Mouse (Mus musculus) G1E-ER4 (cell line): ENCODE measurements around the gene Gm49366. TPM values are rescaled to one million over a fixed set of nuclear protein-coding genes. Genes with fewer than 3 reads are reported as not detected.
"Not testable (repeated sequence)": the region's sequence is repeated elsewhere in the genome, so short reads cannot be mapped to it uniquely, and the experiment has no call there.

Experiments used
- GATA1 ChIP-seq: IDR thresholded peaks from one replicate; pipeline ENCODE4 v1.8.0; 2012; ENCODE audit warnings: low read length, inconsistent platforms
- polyA plus RNA-seq: library from polyadenylated mRNA; stranded (reverse); fragments of >175 nt; gene quantifications from 2 replicates; pipeline ENCODE4 v1.2.3, GENCODE M21; 2012

Gene Gm49366
- polyA plus RNA-seq, 1 experiment: not detected

DNA sequence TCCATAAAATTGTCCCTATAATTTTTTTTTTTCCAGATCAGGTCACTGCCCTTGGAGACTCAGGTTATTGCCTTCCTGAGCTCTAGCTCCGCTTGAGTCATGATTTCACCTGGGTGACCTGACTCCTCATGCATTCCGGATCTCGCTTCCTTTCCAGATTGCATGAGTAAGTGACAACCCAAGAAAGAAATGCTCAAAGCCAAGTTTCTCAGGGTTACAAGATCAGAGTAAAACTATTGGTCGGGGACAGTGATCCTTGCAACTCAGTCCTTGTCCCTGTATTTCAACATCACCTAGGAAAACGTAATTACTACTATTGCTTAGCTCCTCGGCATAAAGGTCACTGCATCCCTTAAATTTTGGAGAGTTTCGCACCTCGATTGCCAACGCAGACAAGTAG lies 30.3 kb downstream of the Gm49366 start, which contains the start of gene Acot5:
Gene Acot5 (plus strand): TSS at position 340 of the 400 bp plus-strand sequence.
- TF ChIP-seq GATA1: no peak

DNA sequence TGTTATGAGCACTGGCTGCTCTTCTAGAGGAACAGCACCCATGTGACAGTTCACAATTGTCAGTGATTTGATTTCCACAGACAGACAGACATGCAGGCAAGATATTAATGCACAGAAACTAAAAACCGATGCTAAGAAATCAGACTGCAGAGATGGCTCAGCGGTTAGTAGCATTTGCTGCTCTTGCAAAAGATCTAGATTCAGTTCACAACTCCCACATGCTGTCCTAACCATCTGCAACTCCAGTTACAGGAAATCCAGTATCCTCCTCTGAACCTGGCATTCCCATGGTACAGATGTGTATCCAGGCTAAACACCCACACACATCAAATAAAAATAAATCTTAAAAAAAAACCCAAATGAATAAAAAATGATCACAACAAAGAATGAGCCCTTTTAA lies 33.0 kb downstream of the Gm49366 start:
- TF ChIP-seq GATA1: no peak

DNA sequence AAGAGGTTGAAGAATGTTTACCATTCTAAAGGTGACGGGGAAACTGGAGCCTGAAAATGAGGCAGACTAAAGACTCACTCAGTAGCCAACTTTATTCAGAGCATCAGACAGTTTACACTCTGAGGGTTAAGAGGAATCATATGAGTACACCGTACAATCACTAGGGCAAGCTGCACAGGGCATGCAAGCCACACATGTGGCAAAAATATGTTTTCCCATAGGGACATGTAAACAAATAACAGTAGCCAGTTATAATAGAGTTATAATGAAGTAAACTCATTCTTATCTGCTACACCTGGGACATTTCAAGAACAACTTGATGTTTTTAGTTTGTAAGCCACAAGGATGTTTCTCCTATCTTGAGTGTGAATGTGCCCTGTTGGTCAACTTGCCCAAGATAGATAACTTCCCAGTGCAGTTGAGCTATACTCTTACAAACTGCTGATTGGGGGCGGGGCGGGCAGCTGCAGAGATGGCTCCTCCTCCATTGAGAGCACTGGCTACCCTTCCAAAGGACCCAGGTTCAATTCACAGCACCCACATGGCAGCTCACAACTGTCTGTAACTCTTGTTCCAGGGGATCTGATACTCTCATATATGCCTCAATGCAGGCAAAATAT lies 38.7 kb downstream of the Gm49366 start:
- no peak for TF ChIP-seq GATA1

DNA sequence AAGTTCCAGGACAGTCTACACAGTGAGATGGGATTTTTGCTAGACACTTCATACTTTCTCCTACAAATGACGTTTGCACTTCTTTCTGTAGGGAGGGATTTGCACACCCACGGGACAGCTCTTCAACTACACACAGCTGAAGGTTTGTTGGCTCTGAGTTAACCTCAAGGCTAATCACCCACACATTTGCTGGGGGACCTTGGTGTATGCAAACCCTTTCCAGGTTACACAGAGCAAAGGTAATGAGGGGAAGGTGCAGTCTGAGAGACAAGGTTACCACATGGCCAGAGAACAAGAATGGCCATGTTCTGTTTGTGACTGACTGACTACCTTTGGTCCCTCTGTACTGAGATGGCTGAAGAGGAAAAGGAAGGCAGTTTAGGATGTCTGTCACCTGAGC lies 45.1 kb downstream of the Gm49366 start:
- TF ChIP-seq GATA1: no peak

DNA sequence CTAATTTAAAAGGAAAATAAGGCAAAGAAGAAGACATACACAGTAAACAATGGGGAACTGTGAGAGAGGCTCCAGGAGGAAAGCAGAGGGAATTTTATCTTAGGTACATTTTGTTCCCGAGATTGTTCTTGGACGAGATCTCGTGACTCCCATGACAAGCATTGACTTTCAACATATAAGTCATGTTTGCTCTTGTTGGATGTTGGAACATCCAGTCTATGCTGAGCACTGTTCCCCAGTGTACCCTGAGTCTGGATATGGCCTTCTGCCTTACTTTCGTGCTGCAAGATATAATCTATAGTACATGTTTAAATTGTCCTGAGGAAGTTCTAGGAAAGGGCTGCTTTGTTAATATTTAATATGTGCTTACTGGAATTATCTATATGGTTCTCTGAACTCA lies 45.8 kb downstream of the Gm49366 start:
- TF ChIP-seq GATA1: no peak

DNA sequence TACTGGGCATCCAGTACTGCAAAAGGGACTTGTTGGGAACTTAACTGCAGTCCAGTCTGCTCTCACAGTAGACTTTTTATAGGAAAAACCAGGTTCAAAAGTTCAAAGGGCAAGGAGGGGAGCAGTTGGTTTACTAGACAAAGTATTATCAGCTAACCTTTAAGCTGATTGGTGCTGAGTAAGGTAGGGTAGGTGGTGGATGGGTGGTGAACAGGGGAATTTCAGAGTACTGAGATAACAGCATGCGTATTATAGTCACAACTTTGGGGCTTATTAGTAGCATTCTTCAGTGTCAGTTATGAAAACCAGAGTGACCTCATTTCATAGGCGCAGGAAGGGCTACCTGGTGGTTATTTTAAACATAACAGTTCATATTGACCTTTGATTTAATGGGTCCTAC lies 60.9 kb downstream of the Gm49366 start:
- no peak for TF ChIP-seq GATA1

DNA sequence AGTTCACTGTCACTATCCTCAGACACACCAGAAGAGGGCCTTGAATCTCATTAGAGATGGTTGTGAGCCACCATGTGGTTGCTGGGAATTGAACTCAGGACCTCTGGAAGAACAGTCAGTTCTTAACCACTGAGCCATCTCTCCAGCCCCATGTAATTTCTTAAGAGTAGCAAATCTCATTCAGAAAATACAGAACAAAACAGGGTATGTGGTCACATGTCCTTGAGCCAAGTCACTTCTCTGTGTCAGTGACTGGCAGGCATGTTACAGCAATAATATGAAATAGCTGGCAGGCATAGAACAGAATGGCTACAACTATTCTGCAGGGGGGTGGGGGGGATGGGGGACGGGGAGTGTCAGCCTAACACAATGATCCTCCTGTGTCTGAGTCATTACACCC lies 61.3 kb downstream of the Gm49366 start:
- TF ChIP-seq GATA1: no peak

DNA sequence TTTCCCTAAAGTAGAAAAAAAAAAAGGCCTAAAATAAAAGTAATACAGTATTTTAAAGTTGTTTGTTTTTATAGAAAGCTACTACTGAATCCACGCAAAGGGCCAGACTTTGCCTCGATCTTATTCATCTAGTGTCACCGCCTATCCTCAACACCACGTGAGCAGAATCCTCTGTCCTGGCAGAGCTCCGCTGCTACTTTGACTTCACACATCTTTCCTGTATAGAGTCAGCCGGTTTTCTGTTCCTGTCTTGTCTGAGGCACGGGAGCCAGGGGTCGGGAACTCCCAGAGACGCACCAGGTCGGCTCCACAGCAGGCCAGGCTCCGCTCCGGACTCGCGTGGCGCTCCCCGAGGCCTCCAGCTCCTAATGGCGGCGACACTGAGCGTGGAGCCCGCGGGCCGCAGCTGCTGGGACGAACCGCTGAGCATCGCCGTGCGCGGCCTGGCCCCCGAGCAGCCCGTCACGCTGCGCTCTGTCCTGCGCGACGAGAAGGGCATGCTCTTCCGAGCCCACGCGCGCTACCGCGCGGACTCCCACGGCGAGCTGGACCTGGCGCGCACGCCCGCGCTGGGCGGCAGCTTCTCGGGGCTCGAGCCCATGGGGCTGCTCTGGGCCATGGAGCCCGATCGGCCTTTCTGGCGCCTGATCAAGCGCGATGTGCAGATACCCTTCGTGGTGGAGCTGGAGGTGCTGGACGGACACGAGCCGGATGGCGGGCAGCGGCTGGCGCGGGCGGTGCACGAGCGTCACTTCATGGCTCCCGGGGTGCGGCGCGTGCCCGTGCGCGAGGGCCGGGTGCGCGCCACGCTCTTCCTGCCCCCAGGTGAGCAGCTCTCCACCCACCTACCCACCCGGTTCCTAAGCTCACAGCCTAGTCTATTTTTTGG lies 62.1 kb downstream of the Gm49366 start, which contains the start of gene Acot6:
Gene Acot6 (plus strand): TSS at position 51 of the 889 bp plus-strand sequence.
- TF ChIP-seq GATA1: not testable (repeated sequence)

DNA sequence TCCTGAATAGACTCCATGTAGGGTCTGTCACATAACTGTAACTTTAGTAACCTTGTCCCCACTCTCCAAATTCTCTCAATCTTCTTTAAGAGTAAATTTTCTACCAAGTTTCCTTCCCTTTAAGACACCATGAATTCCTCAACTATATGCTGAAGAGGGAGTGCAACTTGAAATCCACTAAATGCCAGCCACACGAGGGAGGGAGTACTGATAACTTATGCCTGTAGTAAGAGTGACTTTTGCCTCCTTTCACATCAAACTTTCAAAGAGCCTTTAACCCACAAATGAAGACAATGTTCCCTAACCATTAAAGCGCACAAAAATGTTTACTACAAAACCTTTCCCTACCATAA lies 62.7 kb downstream of the Gm49366 start:
- no peak for TF ChIP-seq GATA1

DNA sequence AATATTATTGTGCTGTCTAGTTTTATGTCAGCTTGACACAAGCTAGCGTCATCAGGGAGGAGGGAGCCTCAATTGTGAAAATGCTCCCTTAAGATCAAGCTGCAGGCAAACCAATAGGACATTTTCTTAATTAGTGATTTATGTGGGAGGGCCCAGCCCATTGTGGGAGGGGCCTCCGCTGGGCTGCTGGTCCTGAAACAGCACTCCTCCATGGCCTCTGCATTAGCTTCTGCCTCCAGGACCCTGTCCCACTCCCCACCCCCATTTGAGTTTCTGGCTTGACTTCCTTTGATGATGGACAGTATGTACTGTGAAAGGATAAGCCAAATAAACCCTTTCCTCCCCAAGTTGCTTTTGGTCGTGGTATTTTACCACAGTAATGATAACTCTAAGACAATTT lies 68.3 kb downstream of the Gm49366 start:
- TF ChIP-seq GATA1: no peak

DNA sequence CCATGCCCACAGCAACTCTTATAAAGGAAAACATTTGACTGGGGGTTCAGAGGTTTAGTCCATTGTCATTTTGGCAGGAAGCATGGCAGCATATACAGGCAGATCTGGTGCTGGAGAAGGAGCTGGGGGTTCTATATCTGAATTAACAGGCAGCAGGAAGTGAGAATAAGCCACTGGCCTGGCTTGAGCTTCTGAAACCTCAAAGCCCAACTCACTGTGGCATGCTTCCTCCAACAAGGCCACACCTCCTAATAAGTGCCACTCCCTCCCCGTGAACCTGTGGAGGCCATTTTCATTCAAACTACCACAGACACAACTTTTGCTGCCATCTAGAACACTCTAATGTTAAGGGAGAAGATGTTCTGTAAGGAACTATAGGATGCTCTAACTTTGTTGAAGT lies 69.0 kb downstream of the Gm49366 start:
- TF ChIP-seq GATA1: no peak

Other genes starting within 250 kb of the Gm49366 start
- 24.1 and 25.9 TPM in 2 replicates for gene Numb, start 117.0 kb upstream of the Gm49366 start, polyA plus RNA-seq
- gene Riox1, start 88.3 kb upstream of the Gm49366 start, polyA plus RNA-seq: 89.8 and 95.7 TPM in 2 replicates
- not detected in 2 replicates for gene Heatr4, start 54.1 kb upstream of the Gm49366 start, polyA plus RNA-seq
- gene Acot2, start 51.1 kb upstream of the Gm49366 start, polyA plus RNA-seq: not detected in 2 replicates
- gene Acot1, start 29.4 kb upstream of the Gm49366 start, polyA plus RNA-seq: not detected in 2 replicates
- gene Acot4, start 556 bp upstream of the Gm49366 start, polyA plus RNA-seq: not detected in 2 replicates
- not detected in 2 replicates for gene Acot3, start 13.2 kb downstream of the Gm49366 start, polyA plus RNA-seq
- gene Acot5, start 30.4 kb downstream of the Gm49366 start, polyA plus RNA-seq: not detected in 2 replicates
- not detected in 2 replicates for gene Acot6, start 61.7 kb downstream of the Gm49366 start, polyA plus RNA-seq
- gene Dnal1, start 75.4 kb downstream of the Gm49366 start, polyA plus RNA-seq: not detected in 2 replicates
- 0.11 and 0.14 TPM in 2 replicates for gene Pnma1, start 109.6 kb downstream of the Gm49366 start, polyA plus RNA-seq
- gene Elmsan1, start 179.9 kb downstream of the Gm49366 start, polyA plus RNA-seq: 101 and 107 TPM in 2 replicates
- 5.6 and 6.2 TPM in 2 replicates for gene Ptgr2, start 246.3 kb downstream of the Gm49366 start, polyA plus RNA-seq